28 mouse cellular contexts compared by ENCODE assay signal in the genomic region with DNA sequence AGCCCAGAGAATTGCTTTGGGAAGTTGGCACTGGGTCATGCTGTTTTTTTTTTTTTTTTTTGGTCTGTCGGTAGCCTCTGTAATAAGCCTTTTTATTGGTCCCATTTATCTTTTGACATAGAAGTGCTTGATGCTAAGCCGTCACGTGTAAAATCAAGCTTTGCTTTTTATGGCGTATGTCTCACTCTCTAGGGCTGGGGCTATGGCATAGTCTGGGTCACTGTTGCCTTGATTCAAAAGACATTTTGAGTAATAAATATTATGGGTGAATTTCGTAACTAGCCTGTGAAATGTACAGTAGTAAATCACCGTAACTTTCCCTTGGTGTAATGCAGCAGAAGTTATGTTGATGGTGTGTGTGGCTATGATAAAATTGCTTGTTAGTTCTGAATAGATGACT.
DNase-seq lines count a peak whose midpoint lies in the region; ATAC-seq and TF ChIP-seq lines count a peak whose summit lies in the region.
"Had no signal": no experiment of that assay in that cellular context is flagged by ENCODE, and none has a peak within 500 bp of the region (broad histone marks: within the 10 kb centered on the region; RNA-seq: fewer than 3 reads in every experiment).

No protein-coding gene starts in this region.

- peak; percentile 25 for DNase-seq in adrenal gland, postnatal 14 days
- DNase-seq in adrenal gland, postnatal 4 days (ENCODE audit: low spot score in 2 of 2): no peak
- DNase-seq in neural tube, embryonic 10.5 days (ENCODE audit: extremely low spot score, low spot score): no peak
- no peak for DNase-seq in lung, adult 2 months
- DNase-seq in frontal cortex, postnatal 14 days (ENCODE audit: low spot score in 2 of 2): no peak
- DNase-seq: adrenal gland, adult 8-10 months; B cell, adult 2 months; cerebellum, adult 11-12 months; cerebellum, adult 8-10 months; cerebellum, postnatal 10 days; cerebellum, postnatal 36 days; embryo, embryonic 11 days; gastrocnemius, adult 2 months; gastrocnemius, postnatal 14 days; heart, adult 2 months; kidney, adult 11 months had no signal

- H3K4me1 ChIP-seq in neural tube, embryonic 13.5 days (replicated peaks): 0 out of 2 replicates have a peak, but pooled peaks cover 5% of the 10 kb centered on the region
- no peaks in the 10 kb centered on the region for H3K4me1 ChIP-seq in intestine, postnatal 0 days (replicated peaks; ENCODE audit: control insufficient read depth, insufficient read depth, low read length)
- H3K4me1 ChIP-seq in lung, adult 2 months (ENCODE audit: control insufficient read depth, insufficient read depth, low read length): peaks cover 8% of the 10 kb centered on the region
- H3K4me1 ChIP-seq: forebrain, embryonic 12.5 days; forebrain, embryonic 15.5 days had no signal

- H3K4me2 ChIP-seq in neural tube, embryonic 13.5 days: no peak overlapping the region
- H3K4me2 ChIP-seq in intestine, postnatal 0 days (replicated peaks; ENCODE audit: low read depth): no peak overlapping the region
- H3K4me2 ChIP-seq: embryonic facial prominence, embryonic 13.5 days; forebrain, embryonic 12.5 days; forebrain, embryonic 15.5 days; heart, embryonic 11.5 days; hindbrain, embryonic 12.5 days; hindbrain, embryonic 15.5 days had no signal

- WGBS in neural tube, embryonic 13.5 days: 60% methylated on average over 6 of the region's 6 CpGs
- 40% methylated on average over 6 of the region's 6 CpGs for WGBS in intestine, postnatal 0 days
- 83% methylated on average over 6 of the region's 6 CpGs for WGBS in lung, adult 2 months

- H3K27ac ChIP-seq in neural tube, embryonic 13.5 days (replicated peaks): no peak overlapping the region
- H3K27ac ChIP-seq in intestine, postnatal 0 days (ENCODE audit: low read depth, low read length): no peak overlapping the region
- H3K27ac ChIP-seq: embryonic facial prominence, embryonic 10.5 days; embryonic facial prominence, embryonic 13.5 days; forebrain, embryonic 12.5 days; forebrain, embryonic 15.5 days; gastrocnemius, adult 2 months; heart, adult 2 months; hindbrain, embryonic 12.5 days; hindbrain, embryonic 15.5 days had no signal

- peak; percentile 62 for ATAC-seq in neural tube, embryonic 13.5 days (ENCODE audit: low read depth)
- ATAC-seq in intestine, postnatal 0 days: peak; percentile 85
- ATAC-seq: forebrain, embryonic 15.5 days had no signal

- TF ChIP-seq CTCF in intestine, postnatal 0 days (IDR thresholded peaks at IDR 0.05; ENCODE audit: low read depth): no peak
- no peak for TF ChIP-seq CTCF in lung, adult 2 months (IDR thresholded peaks at IDR 0.05; ENCODE audit: insufficient read depth, low read length)

- no peak overlapping the region for H3K4me3 ChIP-seq in neural tube, embryonic 13.5 days
- no peak overlapping the region for H3K4me3 ChIP-seq in intestine, postnatal 0 days (ENCODE audit: low read depth, low read length)
- no peak overlapping the region for H3K4me3 ChIP-seq in lung, adult 2 months (replicated peaks; ENCODE audit: extremely low read depth, low read depth, low read length)
- H3K4me3 ChIP-seq: embryonic facial prominence, embryonic 10.5 days; embryonic facial prominence, embryonic 13.5 days; erythroblast, embryonic 14.5 days; forebrain, embryonic 12.5 days; forebrain, embryonic 15.5 days; gastrocnemius, adult 2 months; heart, adult 2 months; hindbrain, embryonic 12.5 days; hindbrain, embryonic 15.5 days had no signal

- TF ChIP-seq POLR2A in lung, adult 2 months (IDR thresholded peaks at IDR 0.05; ENCODE audit: borderline replicate concordance, extremely low read depth, low read depth, low read length): no peak

- no peak overlapping the region for H3K9ac ChIP-seq in neural tube, embryonic 13.5 days
- H3K9ac ChIP-seq in intestine, postnatal 0 days (ENCODE audit: low read depth, low read length): no peak overlapping the region
- H3K9ac ChIP-seq: embryonic facial prominence, embryonic 13.5 days; forebrain, embryonic 12.5 days; forebrain, embryonic 15.5 days; hindbrain, embryonic 12.5 days; hindbrain, embryonic 15.5 days had no signal

- no peaks in the 10 kb centered on the region for H3K36me3 ChIP-seq in neural tube, embryonic 13.5 days
- no peaks in the 10 kb centered on the region for H3K36me3 ChIP-seq in intestine, postnatal 0 days (ENCODE audit: control insufficient read depth, insufficient read depth)
- H3K36me3 ChIP-seq: embryonic facial prominence, embryonic 10.5 days; embryonic facial prominence, embryonic 13.5 days; forebrain, embryonic 12.5 days; forebrain, embryonic 15.5 days; G1E; hindbrain, embryonic 12.5 days; hindbrain, embryonic 15.5 days had no signal

- no peaks in the 10 kb centered on the region for H3K9me3 ChIP-seq in neural tube, embryonic 13.5 days
- no peaks in the 10 kb centered on the region for H3K9me3 ChIP-seq in intestine, postnatal 0 days (ENCODE audit: control insufficient read depth)
- H3K9me3 ChIP-seq: embryonic facial prominence, embryonic 10.5 days; embryonic facial prominence, embryonic 13.5 days; forebrain, embryonic 12.5 days; forebrain, embryonic 15.5 days; G1E; hindbrain, embryonic 12.5 days; hindbrain, embryonic 15.5 days had no signal

- H3K27me3 ChIP-seq in neural tube, embryonic 13.5 days: no peaks in the 10 kb centered on the region
- no peaks in the 10 kb centered on the region for H3K27me3 ChIP-seq in intestine, postnatal 0 days (replicated peaks; ENCODE audit: control insufficient read depth, insufficient read depth, low read length)
- H3K27me3 ChIP-seq: CH12.LX; embryonic facial prominence, embryonic 13.5 days; forebrain, embryonic 12.5 days; forebrain, embryonic 15.5 days; hindbrain, embryonic 12.5 days; hindbrain, embryonic 15.5 days had no signal
